Mouse (Mus musculus): Measurements from ENCODE around the gene Cyp2ab1. TPM values are rescaled to one million over a fixed set of nuclear protein-coding genes. Genes with fewer than 3 reads are reported as not detected.
"Not testable (repeated sequence)": the region's sequence is repeated elsewhere in the genome, so short reads cannot be mapped to it uniquely, and the experiment has no call there.

Cyp2ab1 gene
- under 1 TPM in 1 of 2 experiments, not detected in 1; 0.18 TPM for total RNA-seq (2021)

DNA sequence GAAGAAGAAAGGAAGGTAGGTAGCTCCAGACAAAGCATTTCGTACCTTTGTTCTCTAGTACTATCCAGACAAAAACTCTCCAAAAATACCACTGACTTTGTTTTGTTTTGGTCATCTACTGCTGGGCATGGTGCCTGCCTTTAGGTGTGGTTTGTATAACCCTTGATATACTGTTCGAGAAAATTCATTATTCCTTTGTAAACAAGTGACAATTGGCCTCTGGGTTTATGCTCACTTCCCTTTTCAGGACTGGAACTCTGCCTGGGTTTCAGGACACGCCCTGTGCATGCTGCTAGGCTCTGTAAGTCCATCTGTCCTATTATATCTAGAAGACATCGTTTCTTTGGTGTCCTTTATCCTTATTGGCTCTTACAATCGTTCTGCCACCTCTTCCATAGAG lies at the start of gene Cyp2ab1:
Gene Cyp2ab1, minus strand, starts transcription at position 119 of the 400 bp plus-strand sequence.
- DNase-seq, result no peak

DNA sequence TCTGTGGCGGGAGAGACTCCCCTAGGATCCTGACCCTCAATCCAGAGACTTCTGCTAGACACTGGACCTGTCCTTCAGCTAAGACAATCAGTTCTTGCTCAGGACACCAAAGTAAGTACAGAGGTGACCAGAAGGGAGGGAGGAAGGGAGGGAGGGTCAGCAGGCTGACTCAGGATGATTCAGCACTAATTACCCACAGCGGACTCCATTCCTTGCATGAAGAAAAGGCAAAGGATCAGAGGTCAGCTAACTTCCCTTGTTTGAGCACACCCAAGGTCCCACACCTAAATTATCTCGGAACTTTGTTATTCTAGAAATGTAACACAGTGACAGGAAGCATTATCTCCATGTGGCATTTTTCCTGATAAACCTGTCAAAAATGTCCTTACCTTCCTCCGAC lies 46.5 kb upstream of the Cyp2ab1 start:
- no peak for DNase-seq

DNA sequence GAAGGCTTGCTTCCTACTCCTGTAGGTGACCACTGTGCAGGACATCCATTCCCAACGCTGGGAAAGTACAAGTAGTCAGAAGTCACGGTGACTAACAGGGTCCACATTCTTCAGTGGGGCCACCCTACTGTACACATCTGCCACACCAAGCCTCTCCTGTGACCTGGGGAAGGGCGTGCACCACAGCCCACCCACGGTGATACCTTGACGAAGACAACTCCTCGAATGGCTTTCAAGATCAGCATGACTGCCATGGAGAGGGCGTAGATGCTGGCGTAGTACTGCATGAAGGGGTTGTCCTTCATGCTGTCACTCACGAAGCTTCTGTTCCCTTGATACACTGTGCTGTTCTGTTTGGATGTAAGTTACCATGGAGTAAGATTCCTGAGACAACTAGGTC lies 43.0 kb upstream of the Cyp2ab1 start:
- no peak for DNase-seq

GRCm38 (mm10) chr16:20362121-20362520 lies 36.9 kb upstream of the Cyp2ab1 start:
- DNase-seq, result no peak

GRCm38 (mm10) chr16:20361496-20361895 lies 36.3 kb upstream of the Cyp2ab1 start:
- DNase-seq, result not testable (repeated sequence)

GRCm38 (mm10) chr16:20359643-20360295 lies 34.6 kb upstream of the Cyp2ab1 start:
- no peak for DNase-seq

- no peak for DNase-seq
Observed at GRCm38 (mm10) chr16:20357837-20358236, 32.6 kb upstream of the Cyp2ab1 start.

DNA sequence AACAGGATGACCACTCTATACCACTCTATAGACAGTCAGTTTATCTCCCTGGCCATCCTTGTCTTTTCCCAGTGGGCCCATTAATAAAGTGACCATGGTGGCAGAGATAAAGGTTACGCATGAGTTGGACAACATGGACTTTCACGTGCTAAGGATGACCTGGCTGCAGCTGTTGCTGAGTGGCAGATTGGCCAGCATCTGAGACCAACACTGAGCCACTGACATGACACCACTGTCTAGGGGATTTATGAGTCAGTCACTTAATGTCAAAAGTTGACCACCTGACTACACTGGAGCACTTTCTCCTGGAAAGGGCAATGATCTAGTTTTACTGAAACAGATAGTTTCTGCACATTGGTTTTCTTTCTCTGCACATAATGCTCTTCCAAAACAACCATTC lies 29.6 kb upstream of the Cyp2ab1 start:
- DNase-seq, result no peak

GRCm38 (mm10) chr16:20354011-20354410 lies 28.8 kb upstream of the Cyp2ab1 start:
- no peak for DNase-seq

GRCm38 (mm10) chr16:20345464-20345863 lies 20.3 kb upstream of the Cyp2ab1 start:
- DNase-seq, result no peak

GRCm38 (mm10) chr16:20338616-20339015 lies 13.4 kb upstream of the Cyp2ab1 start:
- DNase-seq, result no peak

DNA sequence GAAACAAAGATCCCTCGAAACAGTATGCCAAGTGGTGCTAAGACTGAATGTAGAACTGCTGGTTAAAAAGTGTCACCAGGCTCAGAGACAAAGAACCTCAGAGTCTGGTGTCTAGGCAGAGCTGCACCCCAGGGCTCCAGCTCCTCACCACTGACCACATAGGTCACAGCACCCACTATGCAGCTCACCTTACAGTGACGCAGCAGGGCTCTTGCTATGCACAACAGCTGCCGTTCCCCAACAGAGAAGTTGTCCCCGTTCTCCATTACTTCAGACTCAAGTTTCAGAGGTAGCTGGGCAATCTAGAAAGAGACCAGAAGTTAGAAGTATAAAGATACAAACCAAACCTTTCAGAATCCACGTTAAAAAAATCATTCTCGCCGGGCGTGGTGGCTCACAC lies 9.7 kb upstream of the Cyp2ab1 start:
- DNase-seq, result no peak

- DNase-seq, result no peak
Observed at GRCm38 (mm10) chr16:20328306-20328705, 3.1 kb upstream of the Cyp2ab1 start.

DNA sequence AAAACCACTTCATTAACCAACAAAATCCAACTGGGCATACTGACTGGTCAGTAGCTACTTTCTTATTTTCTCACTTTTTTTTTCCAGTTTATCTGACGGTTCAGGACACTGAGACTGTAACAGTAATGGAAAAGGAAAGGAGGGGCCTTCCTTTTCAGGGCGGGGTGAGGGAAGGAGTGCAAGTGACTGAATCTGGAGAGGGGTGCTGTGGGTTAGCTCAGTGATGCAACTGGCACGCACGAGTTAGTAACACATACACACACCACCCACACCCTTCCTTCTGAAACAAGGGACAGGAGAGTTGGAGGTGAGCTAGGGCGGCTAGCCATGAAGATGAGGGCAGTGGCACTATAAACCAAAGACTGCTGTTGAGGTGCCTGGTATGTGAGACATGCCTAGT lies 1.3 kb downstream of the Cyp2ab1 start:
- DNase-seq, result no peak

DNA sequence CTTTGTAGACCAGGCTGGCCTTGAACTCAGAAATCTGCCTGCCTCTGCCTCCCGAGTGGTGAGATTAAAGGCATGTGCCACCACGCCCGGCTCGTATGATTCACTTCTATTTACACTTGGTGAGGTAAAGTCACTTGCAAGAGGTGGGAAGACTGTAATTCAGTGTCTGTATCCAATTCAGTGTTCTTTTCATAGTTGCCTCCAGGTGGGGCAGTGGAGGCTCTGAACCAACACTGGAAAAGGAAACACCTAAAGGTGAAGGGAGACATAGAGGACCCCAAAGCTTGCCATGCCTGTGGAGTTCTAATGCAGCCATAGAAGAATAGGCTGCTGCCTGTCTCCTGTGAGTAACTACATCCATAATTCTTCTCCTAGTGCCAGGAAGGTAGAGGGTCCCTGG lies 2.9 kb downstream of the Cyp2ab1 start:
- no peak for DNase-seq

GRCm38 (mm10) chr16:20316770-20317169 lies 8.4 kb downstream of the Cyp2ab1 start:
- no peak for DNase-seq

- no peak for DNase-seq
Observed at GRCm38 (mm10) chr16:20315266-20315665, 9.9 kb downstream of the Cyp2ab1 start.

GRCm38 (mm10) chr16:20312272-20312671 lies 12.9 kb downstream of the Cyp2ab1 start:
- no peak for DNase-seq

GRCm38 (mm10) chr16:20301770-20302649 lies 23.2 kb downstream of the Cyp2ab1 start, which contains the start of gene Parl:
TSS of gene Parl (minus strand) at chr16:20302387.
- peak; percentile 88 for DNase-seq

DNA sequence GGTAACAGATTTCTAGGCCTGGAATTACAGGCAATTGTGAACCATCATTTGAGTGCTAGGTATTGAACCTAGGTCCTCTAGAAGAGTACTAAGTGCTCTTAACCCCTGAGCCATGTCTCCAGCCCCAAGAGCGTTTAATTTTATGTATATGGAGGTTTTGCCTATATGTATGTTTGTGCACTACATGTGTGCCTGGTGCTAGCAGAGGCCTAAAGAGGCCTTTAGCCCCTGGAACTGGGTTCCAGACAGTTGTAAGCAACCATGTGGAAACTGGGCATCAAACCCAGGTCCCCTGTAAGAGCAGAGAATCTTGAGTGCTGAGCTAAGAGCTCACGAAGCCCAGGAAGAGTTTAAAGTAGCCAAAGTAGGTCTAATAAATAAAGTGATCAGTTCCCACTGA lies 25.1 kb downstream of the Cyp2ab1 start:
- DNase-seq, result no peak

DNA sequence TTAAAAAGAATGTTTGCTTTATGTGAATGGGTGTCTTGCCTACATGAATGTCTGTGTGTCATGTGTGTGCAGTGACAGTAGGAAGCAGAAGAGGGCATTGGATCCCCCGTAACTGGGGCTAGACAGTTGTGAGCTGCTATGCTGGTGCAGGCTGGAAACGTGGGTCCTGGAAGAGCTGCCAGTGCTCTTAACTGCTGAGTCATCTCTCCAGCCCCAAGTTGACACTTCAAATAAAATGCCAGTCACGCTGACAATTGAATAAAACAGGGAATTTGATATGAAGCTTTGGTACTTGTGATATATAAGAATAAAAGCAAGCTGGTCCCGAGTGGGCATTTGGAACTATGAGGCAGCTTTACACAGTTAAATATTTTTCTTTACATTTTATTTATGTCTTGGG lies 45.0 kb downstream of the Cyp2ab1 start:
- no peak for DNase-seq

DNA sequence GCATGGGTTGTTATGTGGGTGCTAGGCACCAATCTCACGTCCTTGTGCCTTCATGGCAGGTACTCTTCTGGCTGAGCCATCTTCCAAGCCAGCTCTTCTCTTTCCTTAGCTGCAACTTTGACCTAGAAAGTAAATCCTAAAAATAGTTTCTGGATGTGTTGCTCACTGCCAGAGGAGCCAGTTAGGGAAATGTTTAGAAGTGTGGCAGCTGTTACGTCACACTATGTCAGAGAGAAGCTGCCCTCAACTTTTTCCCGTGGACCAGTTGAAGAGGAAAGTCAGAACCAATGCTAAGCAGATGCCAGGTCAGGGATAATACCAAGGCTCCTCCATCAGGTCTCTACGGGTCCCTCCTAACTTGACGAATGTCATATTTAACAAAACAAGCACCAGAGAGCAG lies 45.8 kb downstream of the Cyp2ab1 start:
- DNase-seq, result no peak

DNA sequence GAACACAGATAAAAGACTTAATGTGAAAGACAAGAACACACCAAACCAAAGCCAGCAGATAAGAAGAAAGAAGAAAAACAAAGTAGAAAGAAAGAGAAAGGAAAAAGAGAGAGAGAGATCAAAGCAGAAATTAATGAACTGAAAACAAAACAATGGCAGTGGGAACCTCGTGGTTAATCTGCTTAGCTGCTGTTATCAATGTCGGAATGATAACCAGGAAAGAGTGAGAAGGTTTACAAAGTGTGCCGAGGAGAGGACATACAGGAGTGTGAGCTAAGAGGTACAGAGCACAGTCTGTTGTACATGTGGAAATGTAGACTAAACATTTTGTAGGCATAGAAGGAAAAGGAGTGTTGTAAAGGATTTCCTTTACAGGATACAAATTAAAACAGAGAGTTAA lies 52.2 kb downstream of the Cyp2ab1 start:
- DNase-seq, result no peak

DNA sequence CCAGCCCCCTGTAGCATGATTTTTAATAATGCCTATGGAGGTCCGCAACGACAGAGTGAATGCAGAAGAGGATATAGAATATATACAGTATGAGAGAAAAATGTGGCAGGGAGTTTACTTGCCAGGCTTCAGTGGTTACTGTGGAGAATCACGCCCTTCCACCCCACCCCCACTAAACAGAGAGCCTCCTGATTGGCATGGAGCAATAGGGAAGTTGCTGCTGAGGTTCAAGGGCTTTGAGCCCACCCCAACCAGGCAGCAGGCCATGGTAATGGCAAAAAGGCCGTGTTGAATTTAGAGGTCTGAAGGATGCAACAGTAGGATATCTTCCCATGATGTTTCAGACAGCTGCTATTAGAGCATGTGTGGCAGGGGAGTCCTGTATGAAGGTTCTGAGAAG lies 53.9 kb downstream of the Cyp2ab1 start:
- no peak for DNase-seq
